Mouse (Mus musculus) MEL (cell line): ENCODE results near the gene Isg20l2.

ENCODE experiments used
- CTCF ChIP-seq, 3 experiments: IDR thresholded peaks in 2 of 3; conservative IDR thresholded peaks in 1 of 3; 2 replicates each; pipeline ENCODE4 v1.5.1; 2011 to 2012; ENCODE audit warnings: low read length in 3 of 3, low read depth in 2 of 3, mild to moderate bottlenecking in 2 of 3, improper control_type of control experiment in 1 of 3, inconsistent platforms in 1 of 3, mixed read lengths in 1 of 3, moderate library complexity in 1 of 3; ENCODE audit not compliant: control insufficient read depth in 1 of 3, insufficient read depth in 1 of 3, poor library complexity in 1 of 3, severe bottlenecking in 1 of 3
- GATA1 ChIP-seq: IDR thresholded peaks from 2 replicates; pipeline ENCODE4 v1.6.1; 2011; ENCODE audit warnings: low read depth, low read length, improper control_type of control experiment
- MXI1 ChIP-seq: IDR thresholded peaks from 2 replicates; pipeline ENCODE4 v1.6.1; 2011; ENCODE audit warnings: mild to moderate bottlenecking, low read depth, low read length, improper control_type of control experiment
- NELFE ChIP-seq: IDR thresholded peaks from 2 replicates; pipeline ENCODE4 v1.6.1; 2011; ENCODE audit warnings: low read depth, low read length, improper control_type of control experiment
- NRF1 ChIP-seq: IDR thresholded peaks from 2 replicates; pipeline ENCODE4 v1.6.1; 2014; ENCODE audit warnings: low read depth, mild to moderate bottlenecking, inconsistent platforms, low read length, improper control_type of control experiment, moderate library complexity; ENCODE audit not compliant: poor library complexity, insufficient read depth, severe bottlenecking
- POLR2A ChIP-seq, 2 experiments: IDR thresholded peaks; 2 replicates each; pipeline ENCODE4 v1.6.1; 2011 to 2012; ENCODE audit warnings: low read length in 2 of 2, mild to moderate bottlenecking in 2 of 2, control low read depth in 1 of 2, improper control_type of control experiment in 1 of 2, low read depth in 1 of 2, moderate library complexity in 1 of 2; ENCODE audit not compliant: control insufficient read depth in 1 of 2, insufficient read depth in 1 of 2, poor library complexity in 1 of 2
- POLR2AphosphoS5 ChIP-seq: IDR thresholded peaks from 2 replicates; pipeline ENCODE4 v1.6.1; 2012; ENCODE audit warnings: low read depth, borderline replicate concordance, mild to moderate bottlenecking, inconsistent platforms, low read length, moderate library complexity, mixed read lengths
- RAD21 ChIP-seq: IDR thresholded peaks from 2 replicates; pipeline ENCODE4 v1.6.1; 2011; ENCODE audit warnings: mild to moderate bottlenecking, low read depth, low read length, improper control_type of control experiment
- TCF12 ChIP-seq: IDR thresholded peaks from 2 replicates; pipeline ENCODE4 v1.6.1; 2014; ENCODE audit warnings: low read depth, mild to moderate bottlenecking, inconsistent platforms, low read length, improper control_type of control experiment, moderate library complexity
- USF1 ChIP-seq: IDR thresholded peaks from 2 replicates; pipeline ENCODE4 v1.6.1; 2014; ENCODE audit warnings: low read depth, mild to moderate bottlenecking, inconsistent platforms, low read length, improper control_type of control experiment, moderate library complexity
- ZC3H11A ChIP-seq: IDR thresholded peaks from 2 replicates; pipeline ENCODE4 v1.6.1; 2012; ENCODE audit warnings: low read depth, mild to moderate bottlenecking, inconsistent platforms, low read length, improper control_type of control experiment
- ZNF384 ChIP-seq: IDR thresholded peaks from 2 replicates; pipeline ENCODE4 v1.6.1; 2012; ENCODE audit warnings: low read depth, mild to moderate bottlenecking, inconsistent platforms, low read length, improper control_type of control experiment

DNA sequence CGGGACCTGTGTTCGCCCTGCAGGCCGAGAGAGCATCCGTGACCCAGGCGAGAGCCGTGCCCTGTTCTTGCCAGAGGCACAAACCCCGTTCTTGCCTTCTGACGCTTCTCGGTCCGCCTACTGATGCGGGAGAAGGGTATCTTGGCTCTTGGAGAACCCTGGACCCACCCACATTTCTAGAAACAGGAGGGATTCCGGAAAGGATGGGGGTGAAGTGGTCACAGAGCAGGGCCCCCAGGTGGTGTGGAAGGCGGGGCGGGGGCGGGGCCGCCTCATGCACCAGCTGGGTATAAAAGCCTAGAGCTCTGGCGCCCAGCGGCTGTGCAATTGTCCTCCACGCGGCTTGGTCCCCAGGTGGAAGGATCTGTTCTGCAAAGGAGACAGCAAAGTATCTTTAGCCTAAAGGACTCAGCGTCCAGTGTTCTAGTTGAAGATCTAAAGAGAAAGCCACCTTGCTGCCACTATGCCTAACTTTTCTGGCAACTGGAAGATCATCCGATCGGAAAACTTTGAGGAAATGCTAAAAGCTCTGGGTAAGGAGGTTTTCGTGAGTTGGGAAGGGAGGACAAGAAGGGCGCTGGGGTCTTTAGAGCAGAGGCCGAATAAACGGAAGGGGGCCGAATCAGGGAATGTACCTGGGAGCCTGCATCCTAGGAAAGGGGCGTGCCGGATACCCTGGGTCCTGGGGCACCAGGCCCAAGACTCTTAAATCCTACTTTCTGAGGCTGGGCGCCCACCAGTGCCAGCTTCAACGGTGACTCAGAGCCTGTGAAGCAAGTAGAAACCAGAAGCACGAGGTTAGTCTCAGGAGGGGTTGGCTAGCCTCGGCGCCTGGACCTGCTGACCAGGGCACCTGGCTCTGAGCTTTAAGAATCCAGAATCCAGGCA, 18.5 kb downstream of the Isg20l2 start, which contains the start of gene Crabp2:
- no peak for TF ChIP-seq MXI1
- TF ChIP-seq NELFE: no peak
- TF ChIP-seq GATA1: no peak
- TF ChIP-seq POLR2A (IDR thresholded peaks at IDR 0.05; ENCODE audit: control insufficient read depth in 1 of 2, insufficient read depth in 1 of 2, low read depth in 1 of 2, low read length in 2 of 2, poor library complexity in 1 of 2): no peak
- no peak for TF ChIP-seq CTCF (IDR thresholded peaks at IDR 0.05 in 2 of 3, conservative IDR thresholded peaks at IDR 0.05 in 1 of 3; ENCODE audit: control insufficient read depth in 1 of 3, insufficient read depth in 1 of 3, low read depth in 2 of 3, low read length in 3 of 3, poor library complexity in 1 of 3, severe bottlenecking in 1 of 3)
- TF ChIP-seq USF1: no peak
- no peak for TF ChIP-seq NRF1
- TF ChIP-seq RAD21: no peak
- TF ChIP-seq ZNF384: no peak
- TF ChIP-seq POLR2AphosphoS5: no peak
- no peak for TF ChIP-seq ZC3H11A
- TF ChIP-seq TCF12: no peak
